Mouse (Mus musculus) liver, postnatal 0 days (tissue): ENCODE data around the gene Pcnx2. TPM values are rescaled to one million over a fixed set of nuclear protein-coding genes. Genes with fewer than 3 reads are reported as not detected.

Experiments used
- ATAC-seq: fragments of 200-750 bp; cut with Nextera tagmentation; 2 replicates; pipeline ENCODE4 v1.8.0; 2017; ENCODE audit warnings: mild to moderate bottlenecking, moderate library complexity
- DNase-seq: peaks from one replicate; pipeline ENCODE4 v3.0.0-alpha.2; 2016
- H3K27ac ChIP-seq: fragments of 300-500 bp; sonication (generic); 2 replicates; pipeline ENCODE4 v1.5.1; 2014; ENCODE audit warnings: antibody characterized with exemption, moderate library complexity, mild to moderate bottlenecking, low read depth
- H3K27me3 ChIP-seq: fragments of 300-500 bp; sonication (generic); 2 replicates; pipeline ENCODE4 v1.6.1; 2014; ENCODE audit warnings: low read length, control low read depth, mixed read lengths; ENCODE audit not compliant: insufficient read depth
- H3K36me3 ChIP-seq: fragments of 300-500 bp; sonication (generic); replicated peaks from 2 replicates; pipeline ENCODE4 v1.6.1; 2014; ENCODE audit warnings: mild to moderate bottlenecking, control low read depth, low read length, moderate library complexity, mixed read lengths; ENCODE audit not compliant: insufficient read depth
- H3K4me1 ChIP-seq: fragments of 300-500 bp; sonication (generic); 2 replicates; pipeline ENCODE4 v1.6.1; 2014; ENCODE audit warnings: antibody characterized with exemption, mild to moderate bottlenecking, control low read depth; ENCODE audit not compliant: insufficient read depth
- H3K4me2 ChIP-seq: fragments of 300-500 bp; sonication (generic); 2 replicates; pipeline ENCODE4 v1.6.1; 2014; ENCODE audit warnings: low read depth, mild to moderate bottlenecking, low read length, moderate library complexity, mixed read lengths
- H3K4me3 ChIP-seq: fragments of 300-500 bp; sonication (generic); 2 replicates; pipeline ENCODE4 v1.5.1; 2014; ENCODE audit warnings: low read depth, low read length
- H3K9ac ChIP-seq: fragments of 300-500 bp; sonication (generic); replicated peaks from 2 replicates; pipeline ENCODE4 v1.6.1; 2014; ENCODE audit warnings: mild to moderate bottlenecking, moderate library complexity
- H3K9me3 ChIP-seq: fragments of 300-500 bp; sonication (generic); 2 replicates; pipeline ENCODE4 v1.6.1; 2016; ENCODE audit warnings: mild to moderate bottlenecking, control low read depth, low read length, mixed read lengths
- CTCF ChIP-seq: sonication (generic); IDR thresholded peaks from 2 replicates; pipeline ENCODE4 v1.5.1; 2016; ENCODE audit warnings: antibody characterized with exemption, low read depth
- EP300 ChIP-seq: IDR thresholded peaks from 2 replicates; pipeline ENCODE4 v1.6.1; 2016; ENCODE audit warnings: antibody characterized with exemption, low read depth, mild to moderate bottlenecking
- WGBS: fragments of 180-500 bp; shearing (Covaris S2); extraction: QIAGEN DNeasy Blood & Tissue Kit; methylation state at CpG from one replicate; pipeline ENCODE4 v1.1.7; 2014; ENCODE audit not compliant: insufficient replicate concordance; 5-methylcytosine and 5-hydroxymethylcytosine counted together
- polyA plus RNA-seq: library from polyadenylated mRNA; unstranded; fragments of >200 nt; fragmentation: Nextera tagmentation; extraction: Ambion mirVana; gene quantifications from 2 replicates; pipeline ENCODE4 v1.2.1, GENCODE M21; 2015

The Pcnx2 gene
- polyA plus RNA-seq, 1 experiment from 2014 or later, result 0.04 TPM

- ATAC-seq, result peak; percentile 77
- TF ChIP-seq CTCF (0 out of 2 replicates have a peak, but pooled peaks have one; percentile 9), EP300 (peak; percentile 74; the same call in 1 of the 2 replicates)
- Histone ChIP-seq H3K4me3 (no peak overlapping the region), H3K27ac (peak overlapping the region; percentile 84), H3K36me3 (no peaks in the 10 kb centered on the region), H3K4me1 (no peaks in the 10 kb centered on the region; the same call in 1 of the 2 replicates), H3K9ac (no peak overlapping the region), H3K9me3 (no peaks in the 10 kb centered on the region), H3K27me3 (no peaks in the 10 kb centered on the region), H3K4me2 (no peak overlapping the region)
- 36% methylated on average over 6 of the region's 6 CpGs for WGBS
- no peak for DNase-seq
These were observed 172.9 kb downstream of the Pcnx2 start for GRCm38 (mm10) chr8:125725037-125725820.

- TF ChIP-seq CTCF (no peak), EP300 (no peak)
- Histone ChIP-seq H3K9me3 (no peaks in the 10 kb centered on the region), H3K4me2 (no peak overlapping the region), H3K27ac (no peak overlapping the region), H3K4me3 (no peak overlapping the region), H3K36me3 (no peaks in the 10 kb centered on the region), H3K9ac (no peak overlapping the region), H3K4me1 (no peaks in the 10 kb centered on the region; the same call in 1 of the 2 replicates), H3K27me3 (no peaks in the 10 kb centered on the region)
- no peak for ATAC-seq
- DNase-seq, result no peak
- WGBS, result 87% methylated on average over 6 of the region's 6 CpGs
These were observed 174.7 kb downstream of the Pcnx2 start for GRCm38 (mm10) chr8:125723437-125723836.

GRCm38 (mm10) chr8:125722675-125723074, 175.4 kb downstream of the Pcnx2 start:
- no peak for ATAC-seq
- no peaks in the 10 kb centered on the region; the same call in 1 of the 2 replicates for H3K4me1 ChIP-seq
- 94% methylated on average over 7 of the region's 7 CpGs for WGBS

GRCm38 (mm10) chr8:125718914-125719313, 179.2 kb downstream of the Pcnx2 start:
- Histone ChIP-seq H3K4me1 (no peaks in the 10 kb centered on the region), H3K9ac (no peak overlapping the region), H3K27me3 (no peaks in the 10 kb centered on the region), H3K9me3 (no peaks in the 10 kb centered on the region), H3K36me3 (no peaks in the 10 kb centered on the region), H3K27ac (no peak overlapping the region), H3K4me2 (no peak overlapping the region), H3K4me3 (no peak overlapping the region)
- DNase-seq, result no peak
- 56% methylated on average over 4 of the region's 4 CpGs for WGBS
- TF ChIP-seq CTCF, result peak; percentile 71
- TF ChIP-seq EP300, result no peak
- ATAC-seq, result no peak

More at GRCm38 (mm10) chr8:125722675-125723074, 175.4 kb downstream of the Pcnx2 start:
- DNase-seq, result no peak
- H3K27me3 ChIP-seq, result no peaks in the 10 kb centered on the region
- TF ChIP-seq EP300, result no peak
- H3K27ac ChIP-seq, result no peak overlapping the region
- H3K4me3 ChIP-seq, result no peak overlapping the region
- H3K9me3 ChIP-seq, result no peaks in the 10 kb centered on the region
- no peak overlapping the region for H3K4me2 ChIP-seq
- H3K36me3 ChIP-seq, result no peaks in the 10 kb centered on the region
- H3K9ac ChIP-seq, result no peak overlapping the region

GRCm38 (mm10) chr8:125716613-125717012, 181.5 kb downstream of the Pcnx2 start:
- no peaks in the 10 kb centered on the region for H3K4me1 ChIP-seq
- H3K9me3 ChIP-seq, result no peaks in the 10 kb centered on the region
- no peak for DNase-seq
- no peak overlapping the region for H3K27ac ChIP-seq
- WGBS, result 49% methylated on average over 7 of the region's 7 CpGs
- no peak for ATAC-seq
- H3K36me3 ChIP-seq, result no peaks in the 10 kb centered on the region
- H3K9ac ChIP-seq, result no peak overlapping the region
- H3K4me2 ChIP-seq, result no peak overlapping the region
- H3K4me3 ChIP-seq, result no peak overlapping the region
- H3K27me3 ChIP-seq, result no peaks in the 10 kb centered on the region
- no peak for TF ChIP-seq EP300
- TF ChIP-seq CTCF, result no peak

- H3K9me3 ChIP-seq, result no peaks in the 10 kb centered on the region
- DNase-seq (no peak), ATAC-seq (no peak)
- H3K36me3 ChIP-seq, result no peaks in the 10 kb centered on the region
- H3K4me2 ChIP-seq, result no peak overlapping the region
- 49% methylated on average over 4 of the region's 4 CpGs for WGBS
- no peak overlapping the region for H3K4me3 ChIP-seq
- H3K27ac ChIP-seq, result no peak overlapping the region
- no peak overlapping the region for H3K9ac ChIP-seq
- TF ChIP-seq CTCF (no peak), EP300 (no peak)
- no peaks in the 10 kb centered on the region for H3K4me1 ChIP-seq
- no peaks in the 10 kb centered on the region for H3K27me3 ChIP-seq
These were observed 181.9 kb downstream of the Pcnx2 start for GRCm38 (mm10) chr8:125716211-125716610.

GRCm38 (mm10) chr8:125711514-125711913, 186.6 kb downstream of the Pcnx2 start:
- Histone ChIP-seq H3K27ac (no peak overlapping the region), H3K36me3 (no peaks in the 10 kb centered on the region), H3K27me3 (no peaks in the 10 kb centered on the region), H3K9ac (no peak overlapping the region), H3K4me2 (no peak overlapping the region), H3K4me3 (no peak overlapping the region), H3K4me1 (no peaks in the 10 kb centered on the region), H3K9me3 (no peaks in the 10 kb centered on the region)
- ATAC-seq (peak; percentile 97), DNase-seq (no peak)
- TF ChIP-seq EP300 (peak; percentile 90), CTCF (no peak)
- 53% methylated on average over 5 of the region's 5 CpGs for WGBS
